ENCODE assay signal across 10 mouse cellular contexts in genomic region chr8:13037569-13037968, GRCm38 (mm10). TPM values are rescaled to one million over a fixed set of nuclear protein-coding genes. Genes with fewer than 3 reads are reported as not detected.
A peak's percentile ranks its signal among the peaks of the same experiment; 100 is the strongest.
DNase-seq lines count a peak whose midpoint lies in the region; ATAC-seq and TF ChIP-seq lines count a peak whose summit lies in the region.
"Had no signal": no experiment of that assay in that cellular context is flagged by ENCODE, and none has a peak within 500 bp of the region (broad histone marks: within the 10 kb centered on the region; RNA-seq: fewer than 3 reads in every experiment).

No protein-coding gene starts in this region.

- H3K79me2 ChIP-seq in macrophage (ENCODE audit: inconsistent target): no peaks in the 10 kb centered on the region

- H3K36me3 ChIP-seq in kidney, adult 2 months (ENCODE audit: control insufficient read depth, insufficient read depth, low read length): no peaks in the 10 kb centered on the region
- H3K36me3 ChIP-seq in macrophage (ENCODE audit: inconsistent target): no peaks in the 10 kb centered on the region
- H3K36me3 ChIP-seq: hindbrain, embryonic 15.5 days had no signal

- H3K27me3 ChIP-seq in kidney, adult 2 months (replicated peaks; ENCODE audit: control insufficient read depth, insufficient read depth, low read length): no peaks in the 10 kb centered on the region
- H3K27me3 ChIP-seq: hindbrain, embryonic 15.5 days had no signal

- TF ChIP-seq CTCF in kidney, adult 2 months (conservative IDR thresholded peaks at IDR 0.05; ENCODE audit: insufficient read depth, insufficient read length, low read depth, low read length): no peak

- H3K4me1 ChIP-seq in kidney, adult 2 months (ENCODE audit: control insufficient read depth, insufficient read depth, low read length): no peaks in the 10 kb centered on the region
- H3K4me1 ChIP-seq: hindbrain, embryonic 15.5 days had no signal

- TF ChIP-seq POLR2A in kidney, adult 2 months (IDR thresholded peaks at IDR 0.05; ENCODE audit: low read depth, low read length): no peak

- H3K27ac ChIP-seq in kidney, adult 2 months (ENCODE audit: insufficient read depth, low read depth, low read length): no peak overlapping the region
- peak overlapping the region; percentile 54 for H3K27ac ChIP-seq in macrophage
- H3K27ac ChIP-seq: hindbrain, embryonic 15.5 days had no signal

- DNase-seq in kidney, adult 2 months: peak; percentile 20
- no peak for DNase-seq in kidney, adult 9 months
- DNase-seq in kidney, postnatal 25 days: peak; percentile 5 to 50
- no peak for DNase-seq in ovary, adult 18-20 months (ENCODE audit: low spot score)
- no peak for DNase-seq in MN1 (ENCODE audit: low spot score)
- DNase-seq: gastrocnemius, postnatal 25 days; right cerebral cortex, adult 18-20 months had no signal

- ATAC-seq in common myeloid progenitor, adult 5-6 weeks (replicated peaks; ENCODE audit: low read depth, poor library complexity, severe bottlenecking): peak; percentile 48

- no peak overlapping the region for H3K4me3 ChIP-seq in kidney, adult 2 months (ENCODE audit: insufficient read depth, low read depth, low read length)
- no peak overlapping the region for H3K4me3 ChIP-seq in macrophage (ENCODE audit: inconsistent target)
- H3K4me3 ChIP-seq: hindbrain, embryonic 15.5 days had no signal

- 37% methylated on average over 5 of the region's 5 CpGs for WGBS in kidney, adult 2 months
- 88% methylated on average over 5 of the region's 5 CpGs for WGBS in macrophage (ENCODE audit: missing documents)

RNA-seq across cellular contexts. Expression of gene F10, which starts 0.5 kb away (rescaled TPM):
- polyA plus RNA-seq in kidney, adult 2 months (2012; rRNA removed): 0.79 and 0.91 TPM in 2 replicates
- 3.1 and 5.8 TPM in 2 replicates for total RNA-seq in common myeloid progenitor, adult 5-6 weeks (2017)
- total RNA-seq in macrophage (2018; cell fraction: chromatin; rRNA removed): 10 to 100 TPM in 9 of 26 experiments, 1 to 10 TPM in 17; 1.2 to 40.0 (median 6.1) TPM
- 10 to 100 TPM in 15 of 26 experiments, 1 to 10 TPM in 11; 2.3 to 26.0 (median 12.7) TPM for total RNA-seq in macrophage (2018; cell fraction: cytosol; rRNA removed)
- 10 to 100 TPM in 19 of 26 experiments, 1 to 10 TPM in 6, under 1 TPM in 1; 0.74 to 67.2 (median 21.5) TPM for total RNA-seq in macrophage (2018; cell fraction: nucleus; rRNA removed)
- 1.3 to 4.8 TPM (median 3.4 TPM) in 3 replicates for polyA plus RNA-seq in macrophage (2018)

RNA-seq across cellular contexts. Expression of gene F7, which starts 11.7 kb away (rescaled TPM):
- 0.19 and 0.39 TPM in 2 replicates for polyA plus RNA-seq in kidney, adult 2 months (2012; rRNA removed)
- not detected in 2 replicates for total RNA-seq in common myeloid progenitor, adult 5-6 weeks (2017)
- 10 to 100 TPM in 1 of 26 experiments, 1 to 10 TPM in 25; 4.2 to 11.8 (median 7.6) TPM for total RNA-seq in macrophage (2018; cell fraction: chromatin; rRNA removed)
- 1 to 10 TPM; 1.1 to 6.2 (median 2.9) TPM for total RNA-seq in macrophage (2018; cell fraction: cytosol; rRNA removed)
- total RNA-seq in macrophage (2018; cell fraction: nucleus; rRNA removed): 10 to 100 TPM in 12 of 26 experiments, 1 to 10 TPM in 14; 5.2 to 20.3 (median 8.6) TPM
- polyA plus RNA-seq in macrophage (2018): 1.3 to 5.2 TPM (median 2.3 TPM) in 3 replicates
- total RNA-seq: gastrocnemius, postnatal 25 days had no signal

RNA-seq across cellular contexts. Expression of gene Proz, which starts 23.1 kb away (rescaled TPM):
- polyA plus RNA-seq in kidney, adult 2 months (2012; rRNA removed): 11.7 and 13.3 TPM in 2 replicates
- total RNA-seq in common myeloid progenitor, adult 5-6 weeks (2017): 0.23 TPM in 1 of 2 replicates, not detected in the other
- 1 to 10 TPM in 1 of 26 experiments, under 1 TPM in 9, not detected in 16; 0.23 to 1.1 (median 0.31) TPM for total RNA-seq in macrophage (2018; cell fraction: chromatin; rRNA removed)
- under 1 TPM in 1 of 26 experiments, not detected in 25; 0.06 TPM for total RNA-seq in macrophage (2018; cell fraction: cytosol; rRNA removed)
- total RNA-seq in macrophage (2018; cell fraction: nucleus; rRNA removed): 1 to 10 TPM in 2 of 26 experiments, under 1 TPM in 14, not detected in 10; 0.17 to 1.1 (median 0.59) TPM
- polyA plus RNA-seq in macrophage (2018): not detected in 3 replicates
- total RNA-seq: gastrocnemius, postnatal 25 days had no signal

Comparison
In these comparisons a context has a peak if more than half of its experiments do, and no peak if none do; other contexts are left out.
1. DNase-seq: peak in kidney, adult 2 months (single experiment) and kidney, postnatal 25 days (2 of 2); none in kidney, adult 9 months (single experiment), ovary, adult 18-20 months (single experiment) and MN1 (single experiment).
2. RNA of gene Proz, which starts 23.1 kb away (polyA plus RNA-seq): 11.7 to 13.3 TPM in kidney, adult 2 months; not detected in macrophage; every median in the first group is over 10 times any median in the second.